Mouse (Mus musculus): ENCODE measurements around the gene Myom1.

Myom1 gene

GRCm38 (mm10) chr17:71014911-71015310 lies 12.5 kb downstream of the Myom1 start:
- no peak for DNase-seq (ENCODE audit: low read depth, low spot score)

- DNase-seq (ENCODE audit: low read depth, low spot score), result no peak
Measured at GRCm38 (mm10) chr17:71017457-71017998, 15.1 kb downstream of the Myom1 start.

- DNase-seq (ENCODE audit: low read depth, low spot score), result no peak
Measured at GRCm38 (mm10) chr17:71018151-71018550, 15.7 kb downstream of the Myom1 start.

- DNase-seq (ENCODE audit: low read depth, low spot score), result no peak
Measured at GRCm38 (mm10) chr17:71018616-71019308, 16.3 kb downstream of the Myom1 start.

GRCm38 (mm10) chr17:71019309-71019655 lies 16.8 kb downstream of the Myom1 start:
- no peak for DNase-seq (ENCODE audit: low read depth, low spot score)

GRCm38 (mm10) chr17:71019860-71020259 lies 17.4 kb downstream of the Myom1 start:
- DNase-seq (ENCODE audit: low read depth, low spot score), result no peak

GRCm38 (mm10) chr17:71022841-71023240 lies 20.4 kb downstream of the Myom1 start:
- no peak for DNase-seq (ENCODE audit: low read depth, low spot score)

GRCm38 (mm10) chr17:71024071-71024470 lies 21.6 kb downstream of the Myom1 start:
- DNase-seq (ENCODE audit: low read depth, low spot score), result no peak

GRCm38 (mm10) chr17:71025922-71026321 lies 23.5 kb downstream of the Myom1 start:
- no peak for DNase-seq (ENCODE audit: low read depth, low spot score)

- no peak for DNase-seq (ENCODE audit: low read depth, low spot score)
Measured at GRCm38 (mm10) chr17:71027186-71027585, 24.8 kb downstream of the Myom1 start.

GRCm38 (mm10) chr17:71032719-71033118 lies 30.3 kb downstream of the Myom1 start:
- DNase-seq (ENCODE audit: low read depth, low spot score), result no peak

- no peak for DNase-seq (ENCODE audit: low read depth, low spot score)
Measured at GRCm38 (mm10) chr17:71034472-71034871, 32.0 kb downstream of the Myom1 start.

- DNase-seq (ENCODE audit: low read depth, low spot score), result no peak
Measured at GRCm38 (mm10) chr17:71037188-71037587, 34.8 kb downstream of the Myom1 start.

- DNase-seq (ENCODE audit: low read depth, low spot score), result no peak
Measured at GRCm38 (mm10) chr17:71038812-71039211, 36.4 kb downstream of the Myom1 start.

GRCm38 (mm10) chr17:71039851-71040581 lies 37.6 kb downstream of the Myom1 start:
- DNase-seq (ENCODE audit: low read depth, low spot score), result no peak

GRCm38 (mm10) chr17:71040582-71040880 lies 38.1 kb downstream of the Myom1 start:
- no peak for DNase-seq (ENCODE audit: low read depth, low spot score)

GRCm38 (mm10) chr17:71042645-71043044 lies 40.2 kb downstream of the Myom1 start:
- DNase-seq (ENCODE audit: low read depth, low spot score), result no peak

GRCm38 (mm10) chr17:71045591-71045990 lies 43.2 kb downstream of the Myom1 start:
- no peak for DNase-seq (ENCODE audit: low read depth, low spot score)

- no peak for DNase-seq (ENCODE audit: low read depth, low spot score)
Measured at GRCm38 (mm10) chr17:71046856-71047255, 44.4 kb downstream of the Myom1 start.

- no peak for DNase-seq (ENCODE audit: low read depth, low spot score)
Measured at GRCm38 (mm10) chr17:71049292-71049691, 46.9 kb downstream of the Myom1 start.

- no peak for DNase-seq (ENCODE audit: low read depth, low spot score)
Measured at GRCm38 (mm10) chr17:71053134-71053708, 50.8 kb downstream of the Myom1 start.

- DNase-seq (ENCODE audit: low read depth, low spot score), result no peak
Measured at GRCm38 (mm10) chr17:71055203-71055894, 52.9 kb downstream of the Myom1 start.

Data from c-Kit-negative CD71-positive TER-119-positive erythroid progenitor cells, embryonic 14.5 days (primary cell).